Mouse (Mus musculus): ENCODE results near the gene Tead4.

- TF ChIP-seq GATA1 (IDR thresholded peaks at IDR 0.05; ENCODE audit: low read length) (no peak), TAL1 (IDR thresholded peaks at IDR 0.05; ENCODE audit: low read length) (no peak)
Measured at GRCm38 (mm10) chr6:128226941-128227340, 73.7 kb downstream of the Tead4 start.
